Mouse (Mus musculus) bone marrow macrophage, adult 2 months (primary cell): Measurements from ENCODE around the gene Dhtkd1.

Source experiments
- CTCF ChIP-seq: IDR thresholded peaks from 2 replicates; pipeline ENCODE4 v1.5.1; 2012; ENCODE audit warnings: low read depth, mild to moderate bottlenecking, low read length, moderate library complexity
- POLR2A ChIP-seq: IDR thresholded peaks from 2 replicates; pipeline ENCODE4 v1.6.1; 2012; ENCODE audit warnings: mild to moderate bottlenecking, low read depth, low read length, borderline replicate concordance

GRCm38 (mm10) chr2:5862834-5863233 is 79.8 kb downstream of the Dhtkd1 start, which contains the start of gene Gm13199:
- no peak for TF ChIP-seq CTCF
- no peak for TF ChIP-seq POLR2A
